Mouse (Mus musculus): ENCODE measurements at regions not wholly inside any gene's neighbourhood (a gene's known extent, or its start where the extent isn't known, plus 50 kb on each side); places are given as distances from the start of the nearest gene placed in this dataset.

GRCm38 (mm10) chr9:46702053-46702900 is 296.3 kb upstream of the Gm4791 start:
- no peak for TF ChIP-seq POLR2A (IDR thresholded peaks at IDR 0.05; ENCODE audit: low read depth, low read length)
- TF ChIP-seq CTCF (IDR thresholded peaks at IDR 0.05; ENCODE audit: borderline replicate concordance, insufficient read depth, low read length) = no peak

Data from embryonic fibroblast, embryonic 13.5 days (primary cell).